Mouse (Mus musculus): ENCODE measurements at regions not wholly inside any gene's neighbourhood (a gene's known extent, or its start where the extent isn't known, plus 50 kb on each side); places are given as distances from the start of the nearest gene placed in this dataset.

- no peak for DNase-seq (ENCODE audit: low spot score)
Measured at GRCm38 (mm10) chr11:112449632-112450031, 332.4 kb upstream of the Sox9 start.

GRCm38 (mm10) chr11:112450227-112450626 is 331.8 kb upstream of the Sox9 start:
- DNase-seq (ENCODE audit: low spot score) = no peak

- no peak for DNase-seq (ENCODE audit: low spot score)
Measured at GRCm38 (mm10) chr11:112458075-112458474, 323.9 kb upstream of the Sox9 start.

GRCm38 (mm10) chr11:112463121-112463520 is 318.9 kb upstream of the Sox9 start:
- no peak for DNase-seq (ENCODE audit: low spot score)

- no peak for DNase-seq (ENCODE audit: low spot score)
Measured at GRCm38 (mm10) chr11:112464386-112464785, 317.6 kb upstream of the Sox9 start.

GRCm38 (mm10) chr11:112470336-112470735 is 311.7 kb upstream of the Sox9 start:
- DNase-seq (ENCODE audit: low spot score) = no peak

- DNase-seq (ENCODE audit: low spot score) = no peak
Measured at GRCm38 (mm10) chr11:112473237-112473636, 308.8 kb upstream of the Sox9 start.

GRCm38 (mm10) chr11:112473681-112474080 is 308.3 kb upstream of the Sox9 start:
- DNase-seq (ENCODE audit: low spot score) = no peak

GRCm38 (mm10) chr11:112480360-112480759 is 301.7 kb upstream of the Sox9 start:
- DNase-seq (ENCODE audit: low spot score) = no peak

GRCm38 (mm10) chr11:112501781-112502180 is 280.2 kb upstream of the Sox9 start:
- no peak for DNase-seq (ENCODE audit: low spot score)

GRCm38 (mm10) chr11:112519076-112519475 is 262.9 kb upstream of the Sox9 start:
- DNase-seq (ENCODE audit: low spot score) = no peak

- DNase-seq (ENCODE audit: low spot score) = no peak
Measured at GRCm38 (mm10) chr11:112524983-112525382, 257.0 kb upstream of the Sox9 start.

GRCm38 (mm10) chr11:112542573-112542972 is 239.5 kb upstream of the Sox9 start:
- DNase-seq (ENCODE audit: low spot score) = no peak

- DNase-seq (ENCODE audit: low spot score) = no peak
Measured at GRCm38 (mm10) chr11:112543473-112543872, 238.6 kb upstream of the Sox9 start.

- no peak for DNase-seq (ENCODE audit: low spot score)
Measured at GRCm38 (mm10) chr11:112545231-112546010, 236.6 kb upstream of the Sox9 start.

- no peak for DNase-seq (ENCODE audit: low spot score)
Measured at GRCm38 (mm10) chr11:112546162-112546561, 235.9 kb upstream of the Sox9 start.

- DNase-seq (ENCODE audit: low spot score) = no peak
Measured at GRCm38 (mm10) chr11:112552838-112553237, 229.2 kb upstream of the Sox9 start.

GRCm38 (mm10) chr11:112563027-112563426 is 219.0 kb upstream of the Sox9 start:
- DNase-seq (ENCODE audit: low spot score) = no peak

GRCm38 (mm10) chr11:112564706-112565215 is 217.3 kb upstream of the Sox9 start:
- no peak for DNase-seq (ENCODE audit: low spot score)

GRCm38 (mm10) chr11:112566071-112566470 is 216.0 kb upstream of the Sox9 start:
- no peak for DNase-seq (ENCODE audit: low spot score)

- no peak for DNase-seq (ENCODE audit: low spot score)
Measured at GRCm38 (mm10) chr11:112587386-112587785, 194.6 kb upstream of the Sox9 start.

GRCm38 (mm10) chr11:112588088-112588487 is 193.9 kb upstream of the Sox9 start:
- DNase-seq (ENCODE audit: low spot score) = no peak

- DNase-seq (ENCODE audit: low spot score) = no peak
Measured at GRCm38 (mm10) chr11:112590214-112590613, 191.8 kb upstream of the Sox9 start.

Data from urinary bladder, postnatal 25 days (tissue).